17 mouse cellular contexts compared by ENCODE assay signal in genomic region chr8:94297101-94297500, GRCm38 (mm10). TPM values are rescaled to one million over a fixed set of nuclear protein-coding genes. Genes with fewer than 3 reads are reported as not detected.
DNase-seq lines count a peak whose midpoint lies in the region; ATAC-seq and TF ChIP-seq lines count a peak whose summit lies in the region.
"Had no signal": no experiment of that assay in that cellular context is flagged by ENCODE, and none has a peak within 500 bp of the region (broad histone marks: within the 10 kb centered on the region; RNA-seq: fewer than 3 reads in every experiment).

No protein-coding gene starts in this region.

- ATAC-seq in heart, embryonic 11.5 days (replicated peaks; ENCODE audit: insufficient number of reproducible peaks, low FRiP score, low TSS enrichment): 0 out of 2 replicates have a peak, but pooled peaks have one; percentile 31
- ATAC-seq in kidney, embryonic 15.5 days (replicated peaks; ENCODE audit: low FRiP score): no peak
- ATAC-seq in intestine, embryonic 15.5 days: 0 out of 2 replicates have a peak, but pooled peaks have one; percentile 42
- no peak for ATAC-seq in megakaryocyte, adult 5-6 weeks (ENCODE audit: poor library complexity, severe bottlenecking)
- ATAC-seq: inflammation-experienced regulatory T-cells, adult 6 months had no signal

- 58% methylated on average over 6 of the region's 6 CpGs for WGBS in heart, embryonic 11.5 days (ENCODE audit: insufficient replicate concordance)
- 56% methylated on average over 6 of the region's 6 CpGs for WGBS in kidney, embryonic 15.5 days
- WGBS in intestine, embryonic 15.5 days: 79% methylated on average over 6 of the region's 6 CpGs

- H3K4me1 ChIP-seq in heart, embryonic 11.5 days (ENCODE audit: control insufficient read depth, insufficient read depth, low read length): peaks cover 18% of the 10 kb centered on the region
- H3K4me1 ChIP-seq in kidney, embryonic 15.5 days: 0 out of 2 replicates have a peak, but pooled peaks cover 8% of the 10 kb centered on the region
- peaks cover 3% of the 10 kb centered on the region; the same call in 1 of the 2 replicates for H3K4me1 ChIP-seq in intestine, embryonic 15.5 days (replicated peaks)
- H3K4me1 ChIP-seq: midbrain, embryonic 10.5 days; stomach, embryonic 15.5 days had no signal

- intact Hi-C loops in left cerebral cortex, adult 2 months (cut with DNase I): no loop called here

- no peaks in the 10 kb centered on the region for H3K9me3 ChIP-seq in heart, embryonic 11.5 days (replicated peaks; ENCODE audit: control insufficient read depth, low read length)
- no peaks in the 10 kb centered on the region for H3K9me3 ChIP-seq in kidney, embryonic 15.5 days (replicated peaks)
- H3K9me3 ChIP-seq in intestine, embryonic 15.5 days: no peaks in the 10 kb centered on the region
- H3K9me3 ChIP-seq: limb, embryonic 13.5 days; midbrain, embryonic 10.5 days; stomach, embryonic 15.5 days had no signal

- no peak overlapping the region for H3K9ac ChIP-seq in heart, embryonic 11.5 days (ENCODE audit: low read depth, low read length)
- H3K9ac ChIP-seq in kidney, embryonic 15.5 days: no peak overlapping the region
- H3K9ac ChIP-seq in intestine, embryonic 15.5 days: no peak overlapping the region
- H3K9ac ChIP-seq: limb, embryonic 13.5 days; stomach, embryonic 15.5 days had no signal

- DNase-seq in heart, adult 9 months (ENCODE audit: low spot score in 2 of 2): no peak
- DNase-seq in kidney, postnatal 25 days: no peak
- peak; percentile 17 for DNase-seq in adipocyte (ENCODE audit: low spot score)
- DNase-seq in left cerebral cortex, adult 2 months (ENCODE audit: extremely low spot score in 1 of 2, low spot score in 2 of 2): no peak
- DNase-seq: adrenal gland, postnatal 36 days; cerebellum, postnatal 14 days; thymus, postnatal 25 days had no signal

- no peak overlapping the region for H3K4me3 ChIP-seq in heart, embryonic 11.5 days (ENCODE audit: low read depth, low read length)
- no peak overlapping the region for H3K4me3 ChIP-seq in kidney, embryonic 15.5 days (replicated peaks)
- H3K4me3 ChIP-seq in intestine, embryonic 15.5 days (replicated peaks): no peak overlapping the region
- no peak overlapping the region for H3K4me3 ChIP-seq in left cerebral cortex, adult 2 months
- H3K4me3 ChIP-seq: limb, embryonic 13.5 days; midbrain, embryonic 10.5 days; myocyte; stomach, embryonic 15.5 days had no signal

- H3K4me2 ChIP-seq in heart, embryonic 11.5 days: peak overlapping the region; percentile 4; the same call in 1 of the 2 replicates
- no peak overlapping the region for H3K4me2 ChIP-seq in kidney, embryonic 15.5 days
- no peak overlapping the region for H3K4me2 ChIP-seq in intestine, embryonic 15.5 days (replicated peaks)
- H3K4me2 ChIP-seq: limb, embryonic 13.5 days; stomach, embryonic 15.5 days had no signal

- no peaks in the 10 kb centered on the region for H3K36me3 ChIP-seq in heart, embryonic 11.5 days (ENCODE audit: control insufficient read depth, insufficient read depth, low read length)
- peaks cover 41% of the 10 kb centered on the region for H3K36me3 ChIP-seq in kidney, embryonic 15.5 days
- H3K36me3 ChIP-seq in intestine, embryonic 15.5 days: no peaks in the 10 kb centered on the region

- H3K27ac ChIP-seq in heart, embryonic 11.5 days (ENCODE audit: low read depth, low read length): peak overlapping the region; percentile 42; the same call in 1 of the 2 replicates
- H3K27ac ChIP-seq in kidney, embryonic 15.5 days: peak overlapping the region; percentile 5; the same call in 1 of the 2 replicates
- no peak overlapping the region for H3K27ac ChIP-seq in intestine, embryonic 15.5 days
- no peak overlapping the region for H3K27ac ChIP-seq in left cerebral cortex, adult 2 months
- H3K27ac ChIP-seq: limb, embryonic 13.5 days; midbrain, embryonic 10.5 days; stomach, embryonic 15.5 days had no signal

- no peak for TF ChIP-seq CTCF in left cerebral cortex, adult 2 months (IDR thresholded peaks at IDR 0.05)

- H3K27me3 ChIP-seq in heart, embryonic 11.5 days (ENCODE audit: control insufficient read depth, insufficient read depth, low read length): no peaks in the 10 kb centered on the region
- H3K27me3 ChIP-seq in kidney, embryonic 15.5 days: no peaks in the 10 kb centered on the region
- no peaks in the 10 kb centered on the region for H3K27me3 ChIP-seq in intestine, embryonic 15.5 days (replicated peaks)
- H3K27me3 ChIP-seq: limb, embryonic 13.5 days; stomach, embryonic 15.5 days had no signal

RNA-seq across cellular contexts. Expression of gene Slc12a3, which starts 31.9 kb away (rescaled TPM):
- polyA plus RNA-seq in heart, embryonic 11.5 days (2014; fragmentation: Nextera tagmentation; extraction: Ambion mirVana): 0.20 TPM in 1 of 2 replicates, not detected in the other
- polyA plus RNA-seq in kidney, embryonic 15.5 days (2015; fragmentation: Nextera tagmentation; extraction: Ambion mirVana): 6.1 and 6.4 TPM in 2 replicates
- polyA plus RNA-seq in intestine, embryonic 15.5 days (2015; fragmentation: Nextera tagmentation; extraction: Ambion mirVana): 0.06 and 0.10 TPM in 2 replicates
- under 1 TPM; 0.29 to 0.68 TPM for total RNA-seq in left cerebral cortex, adult 2 months (2021)
- 0.25 and 0.34 TPM in 2 replicates for total RNA-seq in megakaryocyte, adult 5-6 weeks (2015)
- 0.16 TPM in 1 of 2 replicates, not detected in the other for total RNA-seq in megakaryocyte, adult 5-6 weeks (2017)
- total RNA-seq: adrenal gland, postnatal 36 days; MEL had no signal
- polyA plus RNA-seq: limb, embryonic 13.5 days; midbrain, embryonic 10.5 days had no signal

Comparison
In these comparisons a context has a peak if more than half of its experiments do, and no peak if none do; other contexts are left out.
1. ATAC-seq: peak in heart, embryonic 11.5 days (single experiment) and intestine, embryonic 15.5 days (single experiment); none in kidney, embryonic 15.5 days (single experiment) and megakaryocyte, adult 5-6 weeks (single experiment).
2. H3K27ac ChIP-seq: peak in heart, embryonic 11.5 days (single experiment) and kidney, embryonic 15.5 days (single experiment); none in intestine, embryonic 15.5 days (single experiment) and left cerebral cortex, adult 2 months (single experiment).